Mouse (Mus musculus): ENCODE data around the gene 1700014D04Rik.

DNA sequence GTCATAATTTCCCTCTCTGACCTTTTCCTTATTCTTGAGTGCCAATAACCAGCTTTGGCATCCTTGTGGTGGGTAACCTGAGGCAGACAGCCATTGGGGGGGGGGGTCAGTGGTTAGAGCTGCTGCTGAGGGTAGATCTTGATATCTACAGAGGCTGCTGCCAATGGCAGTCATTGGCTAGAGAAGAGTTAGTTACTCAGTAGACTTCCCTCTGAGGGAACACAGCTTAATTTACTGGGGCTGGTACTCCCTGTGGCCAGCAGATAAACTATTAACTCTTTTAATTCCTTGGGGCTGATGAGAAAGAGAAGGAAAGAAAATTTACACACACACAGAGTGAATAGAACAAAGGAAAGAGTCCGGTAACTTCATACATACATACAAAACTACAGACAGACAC is 27.1 kb downstream of the 1700014D04Rik start:
- no peak for TF ChIP-seq POLR2A (IDR thresholded peaks at IDR 0.05; ENCODE audit: borderline replicate concordance, extremely low read depth, low read depth, low read length)
- no peak for TF ChIP-seq CTCF (IDR thresholded peaks at IDR 0.05; ENCODE audit: insufficient read depth, low read length)
